Mouse (Mus musculus): ENCODE measurements around the gene Efcab8.

Gene Efcab8

DNA sequence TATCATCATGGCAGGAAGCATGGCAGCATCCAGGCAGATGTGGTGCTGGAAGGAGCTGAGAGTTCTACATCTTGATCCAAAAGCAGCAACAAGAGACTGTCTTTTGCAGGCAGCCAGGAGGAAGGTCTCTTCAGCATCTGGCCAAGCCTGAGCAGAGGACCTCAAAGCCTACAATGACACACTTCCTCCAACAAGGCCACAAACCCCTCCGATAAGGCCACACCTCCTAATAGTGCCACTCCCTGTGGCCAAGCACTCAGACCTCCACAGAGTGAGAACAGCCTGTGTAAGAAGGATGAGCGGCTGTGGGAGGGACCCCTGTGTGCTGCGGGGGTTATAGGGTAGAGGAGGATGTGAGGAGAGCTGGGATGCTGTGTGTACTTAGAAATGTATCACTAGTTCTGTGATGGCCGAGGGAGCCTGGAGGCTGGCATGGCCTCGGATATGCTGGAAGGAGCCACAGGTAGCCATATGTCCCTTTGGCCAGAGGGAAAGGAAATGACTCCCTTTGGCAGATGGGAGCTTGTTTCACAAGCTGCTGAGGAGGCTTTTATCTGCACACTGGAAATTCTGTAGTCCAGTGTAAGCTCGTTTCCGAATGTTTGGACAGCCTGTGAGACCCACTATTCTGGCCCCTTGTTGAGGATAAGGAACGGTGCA lies 47.6 kb downstream of the Efcab8 start:
- DNase-seq, result peak; percentile 77

DNA sequence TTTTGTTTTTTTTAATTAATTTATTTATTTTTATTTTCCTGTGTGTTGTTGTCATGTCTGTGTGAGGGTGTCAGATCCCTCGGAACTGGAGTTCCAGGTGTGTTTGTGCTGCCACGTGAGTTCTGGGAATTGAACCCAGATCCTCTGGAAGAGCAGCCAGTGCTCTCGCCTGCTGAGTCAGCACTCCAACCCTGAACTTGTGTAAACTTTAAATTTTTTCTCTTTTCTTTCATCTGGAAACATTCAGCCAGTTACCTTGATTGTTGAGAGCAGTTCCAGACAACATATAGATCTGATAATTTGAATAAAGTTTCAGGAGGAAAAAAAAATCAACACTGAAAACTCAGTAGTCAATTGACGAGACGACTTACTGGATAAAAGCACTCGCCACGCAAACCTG lies 49.0 kb downstream of the Efcab8 start:
- DNase-seq, result no peak

DNA sequence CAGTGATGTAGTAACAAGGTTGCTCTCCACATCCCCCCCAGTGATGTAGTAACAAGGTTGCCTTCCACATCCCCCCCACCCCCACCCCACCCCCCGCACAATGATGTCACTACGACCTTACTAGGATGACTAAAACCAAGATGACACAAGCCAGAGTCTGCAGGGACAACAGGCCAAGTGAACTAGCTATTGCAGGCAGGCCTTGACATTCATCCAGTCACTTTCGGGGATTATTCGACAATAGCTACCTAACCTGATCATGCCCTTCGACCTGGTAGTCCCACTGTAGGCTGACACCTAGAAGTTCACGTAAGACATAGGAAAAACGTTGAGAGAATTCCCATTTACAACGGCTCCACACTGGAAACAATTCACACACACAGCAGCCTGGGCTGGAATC lies 53.6 kb downstream of the Efcab8 start:
- no peak for DNase-seq

DNA sequence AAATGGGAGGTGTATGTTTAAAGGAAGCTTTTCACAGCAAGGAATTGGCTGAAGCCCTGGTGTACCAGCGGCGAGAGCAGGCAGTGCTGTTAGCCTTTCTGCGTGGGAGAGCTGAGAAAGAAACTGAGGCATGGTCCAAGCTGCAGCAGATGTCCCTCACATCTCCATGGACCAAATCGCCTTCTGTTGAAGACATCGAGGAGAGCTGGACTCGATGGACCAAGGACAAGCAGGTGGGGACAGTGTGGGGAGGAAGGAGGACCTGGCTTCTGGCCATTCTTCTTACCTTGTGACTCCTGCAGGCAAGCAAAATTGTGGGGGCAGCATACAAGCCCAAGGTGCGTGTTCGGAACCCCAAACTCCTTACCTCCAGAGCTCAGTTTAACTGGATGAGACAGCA lies 63.1 kb downstream of the Efcab8 start:
- DNase-seq, result no peak

DNA sequence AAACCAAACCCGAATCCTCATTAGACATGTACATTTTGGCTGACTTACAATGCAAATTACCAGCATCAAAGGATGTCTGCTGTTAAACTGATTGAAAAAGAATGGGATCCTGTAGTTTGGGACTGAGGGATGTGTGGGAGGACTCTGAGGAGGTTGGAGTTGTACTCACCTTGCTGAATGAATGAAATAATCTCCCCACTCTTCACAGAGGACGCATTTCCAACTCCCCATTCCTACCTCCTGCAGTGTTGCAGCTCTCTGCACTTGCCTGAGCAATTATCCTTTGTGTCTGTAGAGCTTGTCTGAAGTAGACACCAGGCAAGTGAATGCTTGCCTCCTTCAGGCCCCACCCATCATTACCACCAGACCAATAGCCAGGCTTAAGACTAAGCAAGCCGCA lies 68.7 kb downstream of the Efcab8 start:
- no peak for DNase-seq

DNA sequence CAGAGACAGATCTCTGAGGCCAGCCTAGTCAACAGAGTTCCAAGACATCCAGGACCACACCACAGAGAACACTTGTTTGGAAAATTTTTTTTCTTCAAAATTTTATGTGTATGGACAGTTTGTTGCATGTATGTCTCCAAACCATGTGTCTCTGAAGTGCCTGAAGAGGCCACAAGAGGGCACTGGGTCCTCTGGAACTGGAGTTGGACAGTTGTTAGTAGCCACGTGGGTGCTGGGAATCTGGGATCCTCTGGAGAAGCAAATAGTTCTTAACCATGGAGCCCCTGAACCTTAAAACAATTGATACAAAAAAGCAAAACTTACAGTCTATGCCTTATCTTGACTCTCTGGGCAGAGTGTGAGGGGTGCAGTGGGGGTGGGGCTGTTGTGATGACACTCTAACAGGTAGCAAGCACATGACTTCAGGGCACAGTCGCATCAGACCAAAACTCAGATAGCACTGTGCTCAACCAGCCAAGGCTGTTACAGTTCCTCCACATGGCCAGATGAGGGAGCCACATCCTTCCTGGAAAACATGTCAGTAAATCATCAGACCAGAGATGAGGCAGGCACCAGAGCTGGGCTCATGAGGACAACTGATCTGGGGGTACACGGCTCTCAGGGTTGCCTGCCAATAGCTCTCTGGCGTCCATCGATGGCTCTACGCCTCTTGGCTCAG lies 70.8 kb downstream of the Efcab8 start:
- DNase-seq, result no peak

DNA sequence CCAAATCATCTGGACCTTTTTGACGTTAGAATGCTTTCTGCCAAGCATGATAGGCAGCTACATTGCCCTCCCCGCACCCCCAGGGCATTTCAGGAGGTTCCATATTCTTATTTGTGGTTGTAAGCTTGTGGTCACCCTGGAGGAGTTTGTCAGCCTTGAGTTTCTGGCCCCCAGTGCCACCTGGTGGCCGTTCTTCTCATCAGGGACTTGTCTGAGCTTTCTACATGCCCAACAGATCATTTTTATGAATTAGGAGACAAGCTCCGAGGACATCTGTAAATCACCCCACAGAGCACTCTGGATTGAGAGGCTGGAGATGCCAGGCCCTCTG lies 71.3 kb downstream of the Efcab8 start:
- peak; percentile 81 for DNase-seq

DNA sequence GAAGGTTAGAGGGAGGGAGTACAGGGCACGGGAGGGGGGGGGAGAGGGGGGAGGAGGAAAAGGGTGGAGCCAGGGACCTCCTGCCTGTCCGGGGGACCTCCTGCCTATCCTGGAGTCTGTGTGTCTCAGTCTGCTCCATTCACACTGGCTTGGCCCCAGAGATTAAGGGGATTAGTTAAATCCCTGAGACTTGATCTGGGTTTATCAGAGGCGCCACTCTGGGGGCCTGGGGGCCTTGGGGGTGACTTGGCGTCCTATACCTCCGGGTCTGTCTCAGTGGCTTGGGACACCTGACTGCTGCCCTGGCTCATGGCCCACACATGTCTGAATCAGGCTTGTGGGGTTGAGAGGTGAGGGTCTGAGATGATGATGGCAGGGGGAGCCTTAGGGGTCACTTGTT lies 73.8 kb downstream of the Efcab8 start:
- DNase-seq, result no peak

DNA sequence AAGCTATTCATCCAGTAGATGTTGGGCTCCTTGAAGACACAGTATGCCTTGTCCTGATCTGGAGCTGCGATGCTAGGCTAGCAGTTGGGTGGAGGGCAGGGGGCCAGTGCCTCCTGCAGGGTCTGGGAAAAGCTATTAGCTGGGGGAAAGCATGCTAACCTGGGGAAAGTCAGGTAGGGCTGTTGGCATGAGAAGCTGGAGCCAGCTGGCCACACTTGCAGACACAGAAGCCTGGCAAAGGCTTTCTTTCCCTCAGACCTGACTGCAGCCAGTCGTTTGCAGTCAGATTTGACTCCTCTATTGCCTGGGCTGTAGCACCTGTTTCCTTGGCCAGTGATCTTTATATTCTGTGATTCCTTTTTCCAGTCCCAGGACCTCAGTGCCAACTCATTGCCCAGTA lies 79.8 kb downstream of the Efcab8 start:
- peak; percentile 75 for DNase-seq

DNA sequence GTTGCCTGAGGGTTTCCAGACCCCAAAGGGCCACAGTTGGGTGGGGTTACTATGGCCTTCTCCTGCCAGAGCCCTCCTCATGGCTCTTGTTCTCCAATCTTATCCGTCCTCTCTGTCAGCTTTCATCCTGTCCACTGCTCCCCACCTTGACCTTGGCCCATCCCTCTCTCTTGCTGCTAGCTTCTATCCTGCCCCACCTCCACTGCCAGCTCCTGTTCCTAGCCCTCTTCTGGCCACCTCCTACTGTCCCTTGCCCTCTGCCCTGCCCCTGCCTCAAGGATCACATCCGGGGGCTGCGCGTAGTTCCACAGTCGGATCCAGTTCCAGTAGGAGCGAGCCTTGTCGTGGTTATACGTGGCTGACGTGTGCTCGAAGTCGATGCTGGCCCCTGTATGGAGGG lies 80.6 kb downstream of the Efcab8 start:
- DNase-seq, result no peak

DNA sequence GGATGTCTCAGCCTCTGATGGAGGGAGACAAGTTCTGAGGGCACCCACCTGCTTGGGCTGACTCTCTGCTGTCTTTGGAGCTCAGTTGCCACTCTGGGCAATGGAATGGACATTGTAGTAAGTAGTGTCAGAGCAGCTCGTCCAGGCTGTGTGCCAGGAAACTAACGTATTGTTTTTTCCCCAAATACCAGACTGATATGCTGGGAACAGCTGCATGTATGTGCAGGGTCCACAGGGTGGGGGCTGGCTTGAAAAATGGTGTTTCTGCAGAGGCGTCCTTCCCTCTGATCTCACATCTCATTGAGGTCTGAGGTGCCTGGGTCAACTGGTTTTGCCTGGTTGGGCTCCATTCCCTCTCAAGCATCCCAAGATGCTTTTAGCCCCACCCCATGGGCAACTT lies 81.0 kb downstream of the Efcab8 start:
- DNase-seq, result no peak

DNA sequence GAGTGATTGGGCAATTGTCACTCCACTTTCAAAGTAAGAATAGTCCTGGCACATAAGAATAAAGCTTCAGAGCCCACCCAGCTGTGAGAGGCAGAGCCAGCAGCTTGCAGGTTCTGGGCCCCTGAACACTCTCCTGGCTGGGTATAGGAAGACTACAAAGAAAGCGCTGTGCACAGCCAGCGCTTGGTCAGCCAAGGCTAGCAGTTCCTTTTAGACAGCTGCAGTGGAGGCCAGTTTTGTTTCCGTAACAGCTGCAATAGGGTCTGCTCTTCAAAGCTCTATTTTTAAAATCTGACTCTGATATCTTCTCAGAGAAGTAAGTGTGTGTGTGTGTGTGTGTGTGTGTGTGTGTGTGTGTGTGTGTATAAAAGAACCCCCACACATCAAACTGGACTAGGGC lies 82.2 kb downstream of the Efcab8 start:
- no peak for DNase-seq

DNA sequence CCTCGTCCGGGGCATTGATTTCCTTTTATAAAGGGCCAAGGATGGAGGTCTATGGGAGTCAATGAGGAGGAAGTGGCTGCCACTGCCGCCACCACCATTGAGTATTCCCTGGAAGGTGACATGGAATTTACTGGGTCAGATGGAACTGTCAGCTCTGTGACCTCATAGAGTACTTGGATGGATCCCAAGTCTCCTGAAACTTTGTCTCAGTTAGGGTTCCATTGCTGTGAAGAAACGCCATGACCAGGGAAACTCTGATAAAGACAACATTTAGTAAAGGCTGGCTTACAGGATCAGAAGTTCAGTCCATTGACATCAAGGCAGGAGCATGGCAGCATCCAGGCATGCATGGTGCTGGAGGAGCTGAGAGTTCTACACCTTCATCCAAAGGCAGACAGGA lies 91.3 kb downstream of the Efcab8 start, which contains the start of gene Sun5:
Gene Sun5, minus strand, starts transcription at position 101 of the 400 bp plus-strand sequence.
- DNase-seq, result no peak

DNA sequence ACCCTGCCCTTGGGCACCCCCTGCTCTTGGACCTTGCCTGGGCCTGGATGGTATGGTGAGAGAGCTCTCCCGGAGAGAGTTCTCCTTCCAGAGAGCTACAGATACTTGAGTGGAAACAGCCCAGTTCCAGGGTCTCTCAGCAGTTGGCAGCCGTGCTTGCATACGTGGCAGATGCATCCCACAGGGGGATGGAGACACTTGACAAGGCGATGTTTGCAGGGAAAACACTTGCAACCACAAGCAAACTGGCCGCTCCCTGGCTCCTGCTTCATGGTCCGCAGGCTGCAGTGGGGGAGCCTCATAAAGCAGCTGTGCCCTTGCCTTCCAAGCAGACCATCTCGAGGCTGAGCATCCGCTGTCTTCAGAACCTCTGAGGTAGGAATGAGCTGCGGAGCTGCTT lies 95.0 kb downstream of the Efcab8 start, which contains the start of gene Bpifb2:
Gene Bpifb2, plus strand, starts transcription at position 301 of the 400 bp plus-strand sequence.
- no peak for DNase-seq
